Mouse (Mus musculus) c-Kit-negative CD71-positive TER-119-positive erythroid progenitor cells, embryonic 14.5 days (primary cell): ENCODE results near the gene Gng8.

ENCODE experiments used
- DNase-seq: peaks from one replicate; pipeline ENCODE4 v3.0.0-alpha.2; 2013; ENCODE audit warnings: low read depth, low spot score

Gng8 gene

GRCm38 (mm10) chr7:16923283-16924036, 31.9 kb downstream of the Gng8 start:
- no peak for DNase-seq

GRCm38 (mm10) chr7:16924037-16924834, 32.6 kb downstream of the Gng8 start, which contains the start of gene Calm3:
Calm3 (minus strand) TSS chr7:16924114.
- DNase-seq: peak; percentile 98

GRCm38 (mm10) chr7:16928341-16928740, 36.8 kb downstream of the Gng8 start:
- DNase-seq: no peak

GRCm38 (mm10) chr7:16930850-16931249, 39.3 kb downstream of the Gng8 start:
- peak; percentile 64 for DNase-seq

GRCm38 (mm10) chr7:16931968-16932627, 40.5 kb downstream of the Gng8 start:
- peak; percentile 79 for DNase-seq

- no peak for DNase-seq
Measured at GRCm38 (mm10) chr7:16932704-16933577, 41.4 kb downstream of the Gng8 start.

GRCm38 (mm10) chr7:16937312-16937711, 45.7 kb downstream of the Gng8 start:
- DNase-seq: no peak

- DNase-seq: no peak
Measured at GRCm38 (mm10) chr7:16938117-16938791, 46.7 kb downstream of the Gng8 start.

GRCm38 (mm10) chr7:16940292-16940691, 48.7 kb downstream of the Gng8 start:
- no peak for DNase-seq

GRCm38 (mm10) chr7:16942861-16943260, 51.3 kb downstream of the Gng8 start:
- DNase-seq: no peak

GRCm38 (mm10) chr7:16944061-16944807, 52.6 kb downstream of the Gng8 start, which contains the start of gene Pnmal2:
Pnmal2 (plus strand) TSS chr7:16944682.
- no peak for DNase-seq

- no peak for DNase-seq
Measured at GRCm38 (mm10) chr7:16944808-16945315, 53.3 kb downstream of the Gng8 start.
